Mouse (Mus musculus) gastrocnemius, adult 18-20 months (tissue): ENCODE results near the gene Sltm. TPM values are rescaled to one million over a fixed set of nuclear protein-coding genes. Genes with fewer than 3 reads are reported as not detected.
A peak's percentile ranks its signal among the peaks of the same experiment; 100 is the strongest.
"Not testable (repeated sequence)": the region's sequence is repeated elsewhere in the genome, so short reads cannot be mapped to it uniquely, and the experiment has no call there.

ENCODE experiments used
- DNase-seq: peaks from one replicate; pipeline ENCODE4 v3.0.0; 2021; ENCODE audit warnings: low spot score
- long read RNA-seq, 2 experiments: library from polyadenylated mRNA; stranded (forward); transcript quantifications; one replicate each; pipeline ENCODE4 v2.0.0; 2021
- total RNA-seq, 2 experiments: library from RNA; stranded (reverse); gene quantifications; 2 replicates each; pipeline ENCODE4 v1.2.3; 2021

Gene Sltm
- 10 to 100 TPM; 16.8 to 19.0 TPM for total RNA-seq
- long read RNA-seq, experiment 1, transcript Sltm-201 (21 exons, 3,691 nt), result major isoform, 14 of 39 reads
- long read RNA-seq, experiment 1, transcript Sltm-206 (21 exons, 3,755 nt), result minor isoform, 13 of 39 reads
- long read RNA-seq, experiment 1, partial matches to known transcripts, result 2 of 39 reads
- long read RNA-seq, experiment 1, other reads (novel, unspliced or antisense), result 10 of 39 reads
- long read RNA-seq, experiment 2, partial matches to known transcripts, result 1 of 17 reads
- long read RNA-seq, experiment 2, other reads (novel, unspliced or antisense), result 8 of 17 reads

DNA sequence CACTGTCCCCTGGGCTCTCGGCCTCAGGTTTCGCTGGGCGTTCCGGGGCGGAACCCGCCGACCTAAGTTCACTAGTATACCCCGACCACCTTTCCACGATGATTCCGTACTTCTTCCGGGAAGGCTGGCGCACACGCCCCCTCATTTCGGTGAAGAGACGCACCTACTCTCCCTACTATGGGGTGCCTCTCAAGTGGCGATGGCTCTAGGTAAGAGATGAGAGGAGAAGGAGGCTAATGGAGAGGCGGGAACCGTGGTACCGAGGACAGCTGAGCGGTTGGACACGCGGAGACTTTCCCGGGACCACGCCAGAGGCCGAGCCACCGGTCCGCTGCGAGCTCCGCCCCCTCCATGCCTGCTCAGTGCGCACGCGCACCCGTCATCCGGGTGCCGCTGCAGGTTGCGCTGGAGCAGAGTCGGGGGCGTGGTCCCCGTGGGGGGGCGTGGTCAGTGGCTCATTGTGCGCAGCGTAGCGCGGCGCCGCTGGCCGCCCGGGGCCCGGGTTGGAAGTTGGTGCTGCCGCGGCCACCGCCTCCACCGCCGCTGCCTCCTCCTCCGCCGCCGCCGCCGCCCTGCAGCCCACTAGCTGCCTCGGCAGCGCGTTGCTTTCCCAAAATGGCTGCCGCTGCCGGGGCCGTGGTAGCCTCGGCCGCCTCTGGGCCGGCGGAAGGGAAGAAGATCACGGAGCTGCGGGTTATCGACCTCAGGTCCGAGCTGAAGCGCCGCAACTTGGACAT is at the start of gene Sltm:
Gene Sltm, plus strand, starts transcription at position 450 of the 737 bp plus-strand sequence.
- peak; percentile 99 for DNase-seq

DNA sequence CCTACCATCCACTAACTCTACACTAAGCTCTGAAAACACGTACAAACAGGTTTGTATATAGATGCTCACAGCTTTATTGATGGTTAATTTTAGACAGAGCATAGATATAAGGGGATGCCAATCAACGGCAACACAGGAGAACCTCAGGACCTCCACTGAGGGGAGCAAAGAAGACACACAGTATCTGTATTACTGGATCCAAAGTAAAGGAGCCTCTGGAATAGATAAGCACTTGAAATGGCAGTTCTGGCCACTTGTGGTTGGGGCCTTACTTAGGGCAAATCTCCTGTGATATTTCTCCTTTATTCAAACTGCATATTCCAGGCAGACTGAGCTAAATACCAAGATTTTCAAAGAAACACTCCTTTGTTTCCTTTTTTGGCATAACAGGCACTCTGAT is 49.5 kb upstream of the Sltm start:
- no peak for DNase-seq

DNA sequence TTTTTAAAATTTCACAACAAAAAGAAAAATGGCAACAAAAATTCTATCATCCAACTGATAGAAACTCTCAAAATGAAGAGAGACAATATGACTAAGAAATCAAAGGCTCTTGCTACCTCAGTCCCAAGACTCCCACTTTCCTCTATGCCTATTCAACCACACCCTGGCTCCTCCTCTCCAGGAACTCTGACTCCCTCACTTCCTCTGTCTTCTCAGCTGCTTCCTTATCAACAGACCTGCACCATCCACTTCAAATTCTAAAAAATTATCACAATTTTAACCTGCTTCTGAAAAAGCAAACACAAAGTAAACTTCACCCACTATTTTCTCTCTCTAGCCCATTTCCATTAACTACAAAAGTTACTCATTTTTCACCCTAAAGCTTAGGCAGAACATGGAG is 45.6 kb upstream of the Sltm start:
- no peak for DNase-seq

DNA sequence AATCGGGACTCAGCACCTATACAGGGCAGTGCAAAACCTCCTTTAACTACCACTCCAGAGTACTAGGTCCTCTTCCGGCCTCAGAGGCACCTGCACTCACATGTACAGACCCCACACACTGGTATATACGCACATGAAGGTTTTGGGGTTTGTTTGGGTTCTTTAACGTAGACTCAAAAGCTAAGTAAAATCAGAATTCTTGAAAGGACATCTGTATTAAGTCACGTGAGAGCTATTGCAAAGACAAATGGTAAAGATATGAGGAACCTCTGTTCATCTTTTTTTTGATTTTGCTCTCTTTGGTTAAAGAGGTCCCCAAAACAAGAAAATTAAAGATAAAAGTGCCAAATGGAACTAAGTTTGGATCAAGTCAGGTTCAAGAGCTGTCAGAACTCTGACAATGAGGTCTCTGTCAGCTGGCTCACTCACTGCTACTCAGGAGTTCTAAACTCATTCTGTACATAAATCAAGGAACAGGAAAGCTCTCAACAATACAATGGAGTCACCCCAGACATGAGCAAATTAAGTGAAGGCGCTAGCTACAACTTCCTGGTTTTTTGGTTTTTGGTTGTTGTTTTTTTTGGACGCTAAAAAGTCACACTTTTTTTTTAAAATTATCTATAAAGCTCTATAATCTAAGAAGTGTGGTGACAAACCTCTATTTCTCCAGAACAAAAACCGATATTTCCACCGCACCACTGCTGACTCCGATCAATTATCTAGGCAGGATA is 40.1 kb upstream of the Sltm start:
- no peak for DNase-seq

DNA sequence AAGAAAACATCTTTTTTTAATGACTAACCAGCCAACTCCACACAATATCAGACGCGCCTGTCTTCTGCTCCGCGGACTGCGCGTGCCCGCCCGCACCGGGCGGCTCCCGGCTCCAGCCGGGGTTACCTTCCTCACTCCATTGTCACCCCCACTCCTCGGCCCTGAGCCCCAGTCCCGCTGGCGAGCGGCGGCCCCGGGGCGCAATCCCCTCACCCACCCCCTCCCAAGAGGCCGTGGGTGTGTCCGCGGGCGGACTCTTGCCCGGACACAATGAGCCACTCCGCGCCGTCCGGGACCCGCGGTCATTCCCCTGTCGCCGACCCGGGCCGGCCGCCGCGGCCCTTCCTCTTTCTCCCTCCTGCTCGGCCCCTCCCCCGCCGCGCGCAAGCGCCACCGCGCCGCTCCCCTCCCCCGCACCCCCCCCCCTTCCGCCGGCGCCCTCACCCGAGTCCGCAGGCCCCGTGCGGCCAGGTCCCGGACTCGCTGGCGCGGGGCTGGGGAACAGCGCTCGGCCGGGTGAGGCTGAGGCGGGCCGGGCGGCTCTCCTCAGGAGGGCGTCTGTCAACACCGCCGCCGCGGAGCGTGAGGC is 39.4 kb upstream of the Sltm start:
- DNase-seq, result peak; percentile 37

DNA sequence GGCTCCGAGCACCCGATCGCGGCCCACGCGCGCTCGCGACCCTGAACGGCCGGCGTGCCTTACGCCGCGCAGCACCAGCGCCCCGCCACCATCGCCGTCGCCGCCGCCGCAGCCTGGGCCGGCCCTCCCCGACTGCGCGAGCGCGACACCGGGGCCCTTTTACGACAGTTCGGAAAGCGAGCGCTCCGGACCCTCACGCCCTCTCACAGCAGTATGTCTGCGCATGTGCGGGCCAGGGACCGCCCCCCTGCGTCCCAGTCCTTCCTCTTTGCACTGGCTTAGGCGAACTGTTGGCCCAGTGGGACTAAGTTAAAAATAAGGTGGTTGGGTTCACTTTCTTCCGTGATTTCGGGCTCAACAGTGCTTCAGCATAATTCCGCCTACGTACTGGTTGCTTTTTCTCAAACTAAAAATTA is 38.9 kb upstream of the Sltm start, which contains the start of gene Rnf111:
Gene Rnf111, minus strand, starts transcription at position 100 of the 416 bp plus-strand sequence.
- peak; percentile 98 for DNase-seq

DNA sequence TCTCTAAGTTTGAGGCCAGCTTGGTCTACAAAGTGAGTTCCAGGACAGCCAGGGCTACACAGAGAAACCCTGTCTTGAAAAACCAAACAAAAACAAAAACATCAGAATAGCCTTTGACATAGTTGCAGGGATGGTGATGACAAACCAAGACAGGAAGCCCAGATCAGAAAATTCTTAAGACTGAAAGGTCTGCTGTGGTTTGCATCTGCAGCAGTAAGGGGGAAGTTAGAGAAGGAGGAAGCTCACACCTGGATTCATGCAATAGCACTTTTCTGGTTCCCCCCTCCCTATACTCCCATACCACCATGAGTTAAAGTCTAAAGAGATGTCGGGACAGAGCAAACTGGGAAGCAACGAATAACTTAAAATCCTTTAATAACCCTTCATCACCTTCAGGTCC is 36.4 kb upstream of the Sltm start:
- no peak for DNase-seq

DNA sequence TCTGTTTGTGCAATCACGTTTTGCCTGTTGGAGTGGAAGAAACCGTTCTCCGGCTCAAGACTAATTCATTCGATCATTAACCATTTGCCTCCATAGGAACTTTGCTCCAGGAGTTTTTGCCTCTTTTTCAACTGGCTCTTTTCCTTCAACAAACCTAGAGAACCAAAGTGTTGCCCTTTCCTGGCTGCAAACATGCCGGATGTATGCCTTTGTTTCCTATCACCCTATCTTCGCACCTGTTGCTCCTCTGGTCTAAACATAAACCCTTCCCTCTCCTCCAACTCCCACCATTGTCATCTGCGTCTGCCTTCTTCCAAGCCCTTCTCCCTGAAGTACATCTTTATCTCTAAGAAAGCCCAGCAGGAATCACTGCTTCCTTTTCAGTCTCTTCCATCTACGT is 35.8 kb upstream of the Sltm start:
- DNase-seq, result no peak

DNA sequence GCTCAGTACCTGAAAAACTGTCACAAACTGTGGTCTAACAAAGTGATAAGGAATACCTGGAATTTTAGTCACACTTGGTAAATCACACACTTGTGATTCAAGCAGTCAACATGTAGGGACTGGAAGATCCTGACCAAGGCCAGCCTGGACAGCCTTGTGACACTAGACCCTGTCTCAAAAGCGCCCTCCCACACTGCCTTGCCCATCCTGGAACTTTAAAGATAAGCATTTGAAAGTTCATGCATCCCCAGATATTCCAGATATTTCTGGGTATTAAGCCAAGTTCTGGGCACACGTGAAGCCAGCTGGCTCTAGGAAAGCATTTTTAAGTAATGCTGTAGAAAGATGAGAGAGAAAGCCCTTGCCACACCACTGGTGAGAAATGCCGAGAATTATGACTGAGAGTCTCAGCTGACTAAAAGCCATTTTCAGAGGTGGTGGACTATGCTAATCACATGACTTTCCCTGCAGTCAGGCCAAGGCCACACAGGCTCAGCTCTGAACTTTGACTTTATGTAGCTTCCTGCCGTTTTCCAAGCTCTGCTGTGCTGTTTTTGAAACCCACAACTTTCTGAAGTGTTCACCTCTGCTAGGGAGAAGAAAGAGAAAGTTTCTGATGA is 32.5 kb upstream of the Sltm start:
- peak; percentile 15 for DNase-seq

DNA sequence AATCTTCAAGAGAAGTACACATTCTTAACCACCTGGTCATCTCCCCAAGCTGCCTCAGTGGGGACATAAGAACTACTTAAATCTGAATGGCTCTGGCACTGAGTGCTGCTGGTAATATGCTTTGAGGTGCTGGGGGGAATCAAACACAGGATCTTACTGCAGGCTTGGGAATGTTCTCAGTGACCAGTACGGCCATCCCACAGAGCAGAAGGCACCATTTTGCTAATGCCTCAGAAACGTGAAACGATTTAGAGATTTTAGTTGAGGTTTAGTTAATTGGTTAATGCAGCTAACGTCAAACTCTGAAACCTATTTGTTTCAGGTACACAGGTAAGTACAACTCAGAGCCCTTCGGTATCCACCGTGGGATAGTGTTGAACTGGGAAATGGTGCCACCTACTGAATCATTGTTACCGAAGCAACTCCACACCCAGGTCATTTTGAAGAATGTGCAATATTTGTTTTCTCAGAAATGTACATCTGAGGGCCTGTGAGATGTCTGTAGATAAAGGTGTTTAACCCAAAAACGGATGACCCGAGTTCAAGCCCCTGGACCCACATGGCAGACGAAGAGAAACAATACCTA is 31.5 kb upstream of the Sltm start:
- no peak for DNase-seq

DNA sequence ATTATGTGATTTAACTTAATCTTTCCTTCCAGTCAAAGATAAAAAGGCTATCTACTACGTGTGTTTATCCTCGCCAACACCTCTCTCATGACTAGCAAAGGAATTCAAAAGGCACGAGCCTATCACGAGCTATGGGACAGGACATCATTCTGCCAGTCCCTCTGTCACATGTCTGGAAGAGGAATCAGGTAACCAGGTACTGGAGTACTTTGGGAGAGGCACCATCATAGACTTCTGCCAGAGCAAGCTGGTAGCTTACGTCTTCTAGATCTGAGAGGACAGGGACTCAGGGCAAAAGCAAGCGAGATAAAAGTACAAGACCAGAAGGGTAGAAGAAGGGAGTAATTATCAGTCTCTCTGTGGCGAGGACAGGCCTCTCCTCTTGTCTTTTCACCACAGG is 30.9 kb upstream of the Sltm start:
- DNase-seq, result no peak

DNA sequence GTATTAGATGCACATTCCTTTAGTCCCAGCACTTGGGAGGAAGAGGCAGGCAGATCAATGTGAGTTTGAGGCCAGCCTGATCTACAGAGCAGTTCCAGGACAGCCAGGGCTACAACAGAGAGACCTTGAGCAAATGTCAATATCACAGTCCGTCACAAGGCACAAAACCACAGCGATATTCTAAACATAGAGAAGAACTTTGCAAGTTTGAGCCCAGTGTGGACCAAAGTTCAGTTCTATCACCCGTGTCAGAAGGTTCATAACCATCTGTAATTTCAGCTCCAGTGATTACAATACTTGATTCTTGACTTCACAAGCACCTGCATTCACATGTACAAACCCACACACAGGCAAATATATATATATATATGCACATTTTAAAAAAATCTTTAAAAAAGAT is 21.9 kb upstream of the Sltm start:
- DNase-seq, result no peak

DNA sequence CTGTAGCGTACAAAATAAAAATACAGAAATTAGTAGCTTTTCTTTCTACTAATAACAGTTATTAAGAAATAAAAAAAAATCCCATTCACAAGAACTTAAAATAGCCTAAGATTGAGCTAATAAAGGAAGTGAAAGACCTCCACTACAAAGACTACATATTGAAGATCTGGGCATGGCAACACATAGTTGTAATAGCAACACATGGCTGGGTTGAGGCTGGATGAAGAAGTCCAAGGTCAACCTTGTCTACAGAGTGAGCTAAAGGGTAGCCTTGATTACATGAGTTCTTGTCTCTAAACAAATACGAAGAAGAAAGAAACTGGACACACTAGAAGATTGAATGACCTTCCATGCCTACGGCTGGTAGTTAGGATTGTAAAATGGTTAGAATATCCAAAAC is 18.7 kb upstream of the Sltm start:
- DNase-seq, result no peak

DNA sequence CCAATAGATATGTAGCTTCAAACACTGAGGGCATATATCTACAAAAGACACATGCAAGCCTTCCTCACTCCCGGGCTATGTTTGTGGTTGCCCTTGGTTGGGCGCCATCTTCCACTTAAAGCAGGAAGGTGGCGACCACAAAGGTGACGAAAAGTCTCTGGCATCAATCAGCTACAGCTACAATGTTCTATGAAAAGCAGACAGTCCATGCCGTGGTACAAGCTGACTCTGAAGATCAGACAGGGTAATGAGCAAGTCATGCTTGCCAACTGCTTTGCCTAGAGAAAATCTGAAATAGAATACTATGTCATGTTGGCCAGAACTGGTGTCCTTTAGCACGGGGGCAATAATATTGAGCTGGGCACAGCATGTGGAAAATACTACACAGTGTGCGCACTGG is 18.2 kb upstream of the Sltm start:
- DNase-seq, result peak; percentile 68

DNA sequence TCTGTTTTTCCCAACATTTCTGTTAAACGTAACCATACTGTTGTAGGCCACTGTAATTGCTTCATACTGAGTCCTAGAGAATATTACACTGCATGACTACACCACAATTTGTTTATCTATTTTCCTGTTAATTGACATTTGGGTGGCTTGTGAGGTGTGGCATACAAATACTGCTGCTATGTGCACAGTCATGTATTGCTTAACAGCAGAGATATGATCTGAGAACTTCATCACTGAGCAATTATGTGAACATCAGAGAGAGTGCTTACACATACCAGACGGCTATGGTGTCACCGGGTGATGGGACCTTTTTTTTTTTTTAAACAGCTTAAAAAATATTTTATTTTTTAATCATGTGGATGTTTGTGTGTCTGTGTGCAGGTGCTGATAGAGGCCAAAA is 9.2 kb upstream of the Sltm start:
- DNase-seq, result no peak

DNA sequence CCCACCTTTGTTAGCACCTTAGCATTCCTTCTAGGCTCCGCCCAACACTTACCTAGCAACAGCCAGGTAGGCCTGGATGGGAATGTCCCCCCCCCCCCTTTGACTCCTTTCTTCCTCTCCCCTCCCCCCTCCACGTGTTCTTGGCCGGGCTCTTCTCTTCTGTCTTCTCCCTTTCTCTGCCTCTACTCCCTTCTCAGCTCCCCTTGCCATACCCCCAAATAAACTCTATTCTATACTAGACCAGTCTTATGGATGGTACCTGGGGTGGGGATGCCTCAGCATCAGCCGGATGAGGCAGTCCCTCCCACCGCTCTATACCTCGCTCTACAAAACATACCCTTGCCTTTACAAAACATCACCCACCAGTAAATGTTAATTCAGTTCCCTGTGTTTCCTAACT is 970 bp upstream of the Sltm start:
- no peak for DNase-seq

DNA sequence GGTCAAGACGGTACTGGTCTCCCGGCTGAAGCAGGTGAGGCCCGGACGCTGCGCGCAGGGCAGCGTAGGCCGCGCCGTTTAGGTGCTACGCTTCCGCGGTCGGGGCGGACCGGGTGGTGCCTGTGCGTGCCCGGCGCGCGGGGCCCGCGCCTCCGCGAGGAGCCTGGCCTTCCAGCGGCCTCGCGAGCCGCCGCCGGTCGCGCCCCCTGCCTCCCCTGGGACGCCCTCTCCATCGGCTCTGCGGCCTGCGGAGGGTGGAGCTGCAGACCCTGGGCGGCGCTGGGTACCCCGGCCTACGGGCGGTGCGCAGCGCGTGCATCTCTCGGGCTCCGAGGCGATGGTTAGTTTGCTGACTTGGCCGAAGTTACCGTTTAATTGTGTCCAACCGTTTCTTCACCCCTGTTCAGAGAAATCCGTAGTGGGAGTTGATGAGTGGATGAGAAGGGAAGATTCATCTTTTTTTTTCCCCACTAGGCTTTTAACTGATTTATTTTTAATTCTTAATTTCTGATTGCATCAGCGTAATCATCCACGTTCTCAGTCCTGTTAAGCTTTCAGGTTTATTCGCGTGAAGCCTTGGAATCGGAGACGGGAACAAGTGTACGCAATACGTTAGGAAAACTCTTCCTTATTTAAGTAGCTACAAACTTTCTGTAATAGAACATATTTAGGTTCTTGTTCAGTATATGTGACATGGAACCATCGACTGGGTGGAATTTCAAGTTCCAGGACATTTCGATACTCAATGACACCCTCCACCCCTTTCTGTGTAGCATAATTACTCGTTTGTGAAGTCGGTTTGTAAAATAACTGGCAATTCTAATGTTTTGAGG is 710 bp downstream of the Sltm start:
- peak; percentile 45 for DNase-seq

DNA sequence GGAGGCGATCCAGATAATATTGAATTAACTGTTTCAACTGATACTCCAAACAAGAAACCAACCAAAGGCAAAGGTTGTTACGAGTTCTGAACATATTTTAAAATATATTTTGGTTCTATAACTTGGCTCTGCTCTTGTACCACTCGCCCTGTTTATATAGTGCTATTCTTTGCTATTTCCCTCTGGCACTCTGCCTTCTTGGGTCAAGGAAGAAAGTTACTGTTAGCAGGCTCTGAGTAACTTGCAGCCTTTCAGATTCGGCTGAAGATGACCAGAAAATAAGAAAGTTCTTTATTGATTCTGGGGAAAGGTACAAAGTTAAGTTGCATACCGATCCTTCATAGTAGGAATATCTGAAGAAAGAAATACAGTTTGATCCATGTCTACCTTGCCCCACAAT is 1.4 kb downstream of the Sltm start:
- DNase-seq, result no peak

DNA sequence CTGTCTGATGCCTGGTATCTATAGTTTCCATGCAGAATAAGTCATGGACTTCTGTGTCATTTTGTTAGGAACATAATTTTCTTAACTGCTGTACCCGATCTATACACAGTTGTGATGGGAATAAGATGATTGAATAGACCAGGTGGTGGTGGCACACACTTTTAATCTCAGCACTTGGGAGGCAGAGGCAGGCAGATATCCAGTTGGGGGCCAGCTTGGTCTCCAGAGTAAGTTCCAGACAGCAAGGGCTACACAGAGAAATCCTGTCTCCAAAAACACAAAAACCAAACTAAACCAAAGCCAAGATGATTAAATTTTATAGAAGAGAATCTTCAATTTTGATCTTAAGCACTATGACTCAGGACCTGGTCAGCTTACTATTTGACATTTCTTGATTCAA is 2.3 kb downstream of the Sltm start:
- DNase-seq, result no peak

DNA sequence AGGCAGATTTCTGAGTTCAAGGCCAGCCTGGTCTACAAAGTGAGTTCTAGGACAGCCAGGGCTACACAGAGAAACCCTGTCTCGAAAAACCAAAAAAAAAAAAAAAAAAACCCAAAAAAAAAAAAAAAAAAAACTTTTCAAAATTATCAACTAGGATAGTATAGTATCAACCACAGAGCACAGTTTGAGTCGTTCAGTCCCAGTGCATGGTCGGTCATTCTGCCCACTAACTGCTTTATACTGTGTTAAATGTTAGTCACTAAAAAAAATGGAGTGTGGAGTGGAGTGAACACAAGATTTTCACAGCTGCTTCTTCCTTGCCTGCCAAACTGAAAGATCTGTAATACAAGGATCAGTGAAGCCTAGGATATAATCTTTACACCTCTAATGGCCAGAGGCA is 4.0 kb downstream of the Sltm start:
- DNase-seq, result not testable (repeated sequence)
